Mouse (Mus musculus) forebrain, embryonic 12.5 days (tissue): ENCODE data around the gene Ankrd9. TPM values are rescaled to one million over a fixed set of nuclear protein-coding genes. Genes with fewer than 3 reads are reported as not detected.

Experiments
- ATAC-seq: fragments of 200-750 bp; cut with Nextera tagmentation; 2 replicates; pipeline ENCODE4 v1.8.0; 2017; ENCODE audit warnings: moderate TSS enrichment; ENCODE audit not compliant: low FRiP score
- H3K27ac ChIP-seq: fragments of 300-500 bp; sonication (generic); 2 replicates; pipeline ENCODE4 v1.5.1; 2016; ENCODE audit warnings: mild to moderate bottlenecking
- H3K27me3 ChIP-seq: fragments of 300-500 bp; sonication (generic); 2 replicates; pipeline ENCODE4 v1.6.1; 2016; ENCODE audit warnings: mild to moderate bottlenecking
- H3K36me3 ChIP-seq: fragments of 300-500 bp; sonication (generic); replicated peaks from 2 replicates; pipeline ENCODE4 v1.6.1; 2016; ENCODE audit warnings: mild to moderate bottlenecking
- H3K4me1 ChIP-seq: fragments of 300-500 bp; sonication (generic); 2 replicates; pipeline ENCODE4 v1.6.1; 2016
- H3K4me2 ChIP-seq: fragments of 300-500 bp; sonication (generic); 2 replicates; pipeline ENCODE4 v1.6.1; 2016; ENCODE audit warnings: mild to moderate bottlenecking, moderate library complexity
- H3K4me3 ChIP-seq: fragments of 300-500 bp; sonication (generic); replicated peaks from 2 replicates; pipeline ENCODE4 v1.5.1; 2016; ENCODE audit warnings: mild to moderate bottlenecking
- H3K9ac ChIP-seq: fragments of 300-500 bp; sonication (generic); 2 replicates; pipeline ENCODE4 v1.6.1; 2016; ENCODE audit warnings: mild to moderate bottlenecking
- H3K9me3 ChIP-seq: fragments of 300-500 bp; sonication (generic); 2 replicates; pipeline ENCODE4 v1.6.1; 2016
- WGBS: fragments of 180-500 bp; shearing (Covaris S2); methylation state at CpG from one replicate; pipeline ENCODE4 v1.1.7; 2016; 5-methylcytosine and 5-hydroxymethylcytosine counted together
- polyA plus RNA-seq: library from polyadenylated mRNA; unstranded; fragments of >200 nt; fragmentation: Nextera tagmentation; extraction: Ambion mirVana; gene quantifications from 2 replicates; pipeline ENCODE4 v1.2.1, GENCODE M21; 2016

Ankrd9 gene
- polyA plus RNA-seq, 1 experiment from 2014 or later, result 15.0 TPM

- H3K9me3 ChIP-seq, result no peaks in the 10 kb centered on the region
- H3K4me3 ChIP-seq, result no peak overlapping the region
- no peak overlapping the region for H3K27ac ChIP-seq
- ATAC-seq, result no peak
- H3K9ac ChIP-seq, result no peak overlapping the region
- H3K36me3 ChIP-seq, result peaks cover 44% of the 10 kb centered on the region
- H3K27me3 ChIP-seq, result no peaks in the 10 kb centered on the region
- H3K4me2 ChIP-seq, result no peak overlapping the region
- H3K4me1 ChIP-seq, result no peaks in the 10 kb centered on the region
- 83% methylated on average over 4 of the region's 4 CpGs for WGBS
Observed at GRCm38 (mm10) chr12:110950151-110950550, 28.7 kb downstream of the Ankrd9 start.

GRCm38 (mm10) chr12:110949410-110949809 is 29.4 kb downstream of the Ankrd9 start:
- no peak overlapping the region for H3K4me3 ChIP-seq
- no peaks in the 10 kb centered on the region for H3K9me3 ChIP-seq
- ATAC-seq, result no peak
- H3K4me2 ChIP-seq, result no peak overlapping the region
- H3K27ac ChIP-seq, result no peak overlapping the region
- WGBS, result 100% methylated on average over 1 of the region's 1 CpGs
- H3K4me1 ChIP-seq, result no peaks in the 10 kb centered on the region
- no peaks in the 10 kb centered on the region for H3K27me3 ChIP-seq
- H3K9ac ChIP-seq, result no peak overlapping the region
- H3K36me3 ChIP-seq, result peaks cover 44% of the 10 kb centered on the region

- 86% methylated on average over 3 of the region's 3 CpGs for WGBS
Observed at GRCm38 (mm10) chr12:110948910-110949201, 30.0 kb downstream of the Ankrd9 start.

GRCm38 (mm10) chr12:110948082-110948909 is 30.5 kb downstream of the Ankrd9 start:
- Histone ChIP-seq H3K4me1 (no peaks in the 10 kb centered on the region), H3K9ac (no peak overlapping the region), H3K27ac (no peak overlapping the region), H3K4me2 (no peak overlapping the region), H3K27me3 (no peaks in the 10 kb centered on the region), H3K36me3 (peaks cover 46% of the 10 kb centered on the region), H3K4me3 (no peak overlapping the region), H3K9me3 (no peaks in the 10 kb centered on the region)
- 93% methylated on average over 6 of the region's 6 CpGs for WGBS
- no peak for ATAC-seq

More at GRCm38 (mm10) chr12:110948910-110949201, 30.0 kb downstream of the Ankrd9 start:
- H3K27ac ChIP-seq, result no peak overlapping the region
- no peaks in the 10 kb centered on the region for H3K27me3 ChIP-seq
- H3K9ac ChIP-seq, result no peak overlapping the region
- no peak overlapping the region for H3K4me3 ChIP-seq
- no peaks in the 10 kb centered on the region for H3K9me3 ChIP-seq
- H3K4me2 ChIP-seq, result no peak overlapping the region
- no peak for ATAC-seq
- H3K4me1 ChIP-seq, result no peaks in the 10 kb centered on the region
- peaks cover 44% of the 10 kb centered on the region for H3K36me3 ChIP-seq

GRCm38 (mm10) chr12:110946216-110946615 is 32.6 kb downstream of the Ankrd9 start:
- no peak overlapping the region for H3K4me3 ChIP-seq
- no peak overlapping the region for H3K4me2 ChIP-seq
- no peak overlapping the region for H3K9ac ChIP-seq
- no peaks in the 10 kb centered on the region for H3K4me1 ChIP-seq
- H3K36me3 ChIP-seq, result peaks cover 47% of the 10 kb centered on the region
- H3K9me3 ChIP-seq, result no peaks in the 10 kb centered on the region
- 90% methylated on average over 7 of the region's 7 CpGs for WGBS
- no peaks in the 10 kb centered on the region for H3K27me3 ChIP-seq
- ATAC-seq, result no peak
- no peak overlapping the region for H3K27ac ChIP-seq

GRCm38 (mm10) chr12:110940869-110941268 is 38.0 kb downstream of the Ankrd9 start:
- no peak overlapping the region for H3K9ac ChIP-seq

GRCm38 (mm10) chr12:110939385-110939784 is 39.5 kb downstream of the Ankrd9 start:
- H3K9ac ChIP-seq, result no peak overlapping the region
- no peaks in the 10 kb centered on the region for H3K4me1 ChIP-seq
- no peak for ATAC-seq
- H3K9me3 ChIP-seq, result no peaks in the 10 kb centered on the region
- H3K4me3 ChIP-seq, result no peak overlapping the region
- H3K27ac ChIP-seq, result no peak overlapping the region
- WGBS, result 95% methylated on average over 5 of the region's 5 CpGs
- H3K36me3 ChIP-seq, result peaks cover 43% of the 10 kb centered on the region
- H3K27me3 ChIP-seq, result no peaks in the 10 kb centered on the region
- H3K4me2 ChIP-seq, result no peak overlapping the region

More at GRCm38 (mm10) chr12:110940869-110941268, 38.0 kb downstream of the Ankrd9 start:
- Histone ChIP-seq H3K4me1 (no peaks in the 10 kb centered on the region), H3K4me2 (no peak overlapping the region), H3K36me3 (peaks cover 44% of the 10 kb centered on the region), H3K9me3 (no peaks in the 10 kb centered on the region), H3K27me3 (no peaks in the 10 kb centered on the region), H3K27ac (no peak overlapping the region), H3K4me3 (no peak overlapping the region)
- no peak for ATAC-seq
- 95% methylated on average over 3 of the region's 3 CpGs for WGBS

GRCm38 (mm10) chr12:110937496-110937895 is 41.3 kb downstream of the Ankrd9 start:
- Histone ChIP-seq H3K27me3 (no peaks in the 10 kb centered on the region), H3K27ac (no peak overlapping the region), H3K4me2 (no peak overlapping the region), H3K36me3 (peaks cover 52% of the 10 kb centered on the region), H3K9ac (no peak overlapping the region), H3K4me1 (no peaks in the 10 kb centered on the region), H3K9me3 (no peaks in the 10 kb centered on the region), H3K4me3 (no peak overlapping the region)
- no peak for ATAC-seq
- WGBS, result 94% methylated on average over 5 of the region's 5 CpGs

GRCm38 (mm10) chr12:110935983-110936620 is 42.7 kb downstream of the Ankrd9 start:
- H3K36me3 ChIP-seq, result peaks cover 57% of the 10 kb centered on the region
- H3K4me2 ChIP-seq, result no peak overlapping the region
- no peak overlapping the region for H3K4me3 ChIP-seq
- 64% methylated on average over 9 of the region's 9 CpGs for WGBS
- no peaks in the 10 kb centered on the region for H3K4me1 ChIP-seq
- no peaks in the 10 kb centered on the region for H3K9me3 ChIP-seq
- H3K9ac ChIP-seq, result no peak overlapping the region
- no peak overlapping the region for H3K27ac ChIP-seq
- H3K27me3 ChIP-seq, result no peaks in the 10 kb centered on the region
- ATAC-seq, result peak; percentile 79; the same call in 1 of the 2 replicates

- 88% methylated on average over 5 of the region's 5 CpGs for WGBS
- no peak for ATAC-seq
- peaks cover 50% of the 10 kb centered on the region for H3K36me3 ChIP-seq
Observed at GRCm38 (mm10) chr12:110932820-110933219, 46.0 kb downstream of the Ankrd9 start.

More at GRCm38 (mm10) chr12:110932820-110933219, 46.0 kb downstream of the Ankrd9 start:
- no peaks in the 10 kb centered on the region for H3K9me3 ChIP-seq
- H3K4me3 ChIP-seq, result no peak overlapping the region
- no peak overlapping the region for H3K9ac ChIP-seq
- H3K27ac ChIP-seq, result no peak overlapping the region
- H3K4me2 ChIP-seq, result no peak overlapping the region
- no peaks in the 10 kb centered on the region for H3K4me1 ChIP-seq
- H3K27me3 ChIP-seq, result no peaks in the 10 kb centered on the region
